Mouse (Mus musculus): ENCODE data around the gene Adgrf5. TPM values are rescaled to one million over a fixed set of nuclear protein-coding genes. Genes with fewer than 3 reads are reported as not detected.
A peak's percentile ranks its signal among the peaks of the same experiment; 100 is the strongest.

Adgrf5 gene
- polyA plus RNA-seq, 1 experiment from 2014 or later: 21.5 TPM

DNA sequence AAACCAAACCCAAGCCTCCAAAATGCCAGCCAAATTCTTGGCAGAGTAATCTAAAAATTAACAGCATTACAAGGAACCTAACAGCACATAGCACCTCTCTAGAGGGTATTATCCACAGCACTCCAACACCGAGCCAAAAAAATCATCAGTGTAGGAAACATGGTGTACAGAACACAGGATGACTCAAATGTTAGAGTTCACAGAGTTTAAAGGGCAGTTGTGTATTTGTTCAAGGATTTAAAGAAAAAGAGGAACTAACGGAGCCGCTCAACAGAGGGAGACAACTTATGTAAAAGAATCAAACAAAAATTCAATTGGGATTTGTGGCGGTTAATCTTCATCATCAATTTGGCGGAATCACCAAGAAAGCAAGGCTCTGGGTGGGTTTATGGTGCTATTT lies 135.3 kb downstream of the Adgrf5 start:
- no peaks in the 10 kb centered on the region for H3K9me3 ChIP-seq (replicated peaks; ENCODE audit: control insufficient read depth, low read length)
- H3K4me1 ChIP-seq (ENCODE audit: control insufficient read depth, insufficient read depth, low read length): no peaks in the 10 kb centered on the region
- no peak overlapping the region for H3K4me2 ChIP-seq (ENCODE audit: low read depth, low read length)
- no peaks in the 10 kb centered on the region for H3K36me3 ChIP-seq (ENCODE audit: control insufficient read depth, insufficient read depth)
- H3K27me3 ChIP-seq (ENCODE audit: control insufficient read depth, insufficient read depth, low read length): no peaks in the 10 kb centered on the region
- WGBS: 82% methylated on average over 5 of the region's 5 CpGs
- no peak overlapping the region for H3K27ac ChIP-seq (ENCODE audit: low read length)
- no peak for ATAC-seq (replicated peaks; ENCODE audit: extremely low read depth, insufficient read depth, low FRiP score)
- no peak overlapping the region for H3K4me3 ChIP-seq (ENCODE audit: low read length)
- no peak overlapping the region for H3K9ac ChIP-seq (ENCODE audit: low read length)

DNA sequence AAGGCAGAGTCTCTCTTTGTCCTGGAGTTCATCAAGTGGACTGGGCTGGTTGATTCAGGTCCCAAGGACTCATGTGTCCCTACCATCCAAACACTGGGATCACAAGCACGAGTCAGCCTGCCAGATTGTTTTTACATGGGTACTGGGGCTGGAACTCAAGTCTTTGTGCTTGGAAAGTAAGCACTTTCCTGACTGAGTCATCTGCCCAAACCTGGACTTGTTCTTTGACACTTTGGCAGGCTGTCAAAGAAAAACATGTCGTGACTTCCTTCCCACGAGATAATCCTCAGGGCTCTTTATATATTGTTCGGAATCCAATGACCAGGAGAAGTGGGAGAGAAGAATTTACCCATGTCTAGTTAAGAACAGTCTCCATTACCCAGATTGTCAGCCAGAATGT lies 137.3 kb downstream of the Adgrf5 start:
- 0 out of 2 replicates have a peak, but pooled peaks have one; percentile 28 for ATAC-seq (replicated peaks; ENCODE audit: extremely low read depth, insufficient read depth, low FRiP score)
- no peaks in the 10 kb centered on the region for H3K36me3 ChIP-seq (ENCODE audit: control insufficient read depth, insufficient read depth)
- H3K4me2 ChIP-seq (ENCODE audit: low read depth, low read length): no peak overlapping the region
- H3K9ac ChIP-seq (ENCODE audit: low read length): no peak overlapping the region
- no peak overlapping the region for H3K27ac ChIP-seq (ENCODE audit: low read length)
- no peaks in the 10 kb centered on the region for H3K9me3 ChIP-seq (replicated peaks; ENCODE audit: control insufficient read depth, low read length)
- no peaks in the 10 kb centered on the region for H3K27me3 ChIP-seq (ENCODE audit: control insufficient read depth, insufficient read depth, low read length)
- 30% methylated on average over 4 of the region's 4 CpGs for WGBS
- H3K4me1 ChIP-seq (ENCODE audit: control insufficient read depth, insufficient read depth, low read length): no peaks in the 10 kb centered on the region
- no peak overlapping the region for H3K4me3 ChIP-seq (ENCODE audit: low read length)

- Histone ChIP-seq H3K27ac (ENCODE audit: low read length) (no peak overlapping the region), H3K36me3 (ENCODE audit: control insufficient read depth, insufficient read depth) (no peaks in the 10 kb centered on the region), H3K9me3 (replicated peaks; ENCODE audit: control insufficient read depth, low read length) (no peaks in the 10 kb centered on the region), H3K4me3 (ENCODE audit: low read length) (no peak overlapping the region), H3K27me3 (ENCODE audit: control insufficient read depth, insufficient read depth, low read length) (no peaks in the 10 kb centered on the region), H3K4me2 (ENCODE audit: low read depth, low read length) (no peak overlapping the region), H3K4me1 (ENCODE audit: control insufficient read depth, insufficient read depth, low read length) (no peaks in the 10 kb centered on the region), H3K9ac (ENCODE audit: low read length) (no peak overlapping the region)
- ATAC-seq (replicated peaks; ENCODE audit: extremely low read depth, insufficient read depth, low FRiP score): no peak
- WGBS: 78% methylated on average over 1 of the region's 1 CpGs
Measured at GRCm38 (mm10) chr17:43500513-43500912, 140.3 kb downstream of the Adgrf5 start.

- Histone ChIP-seq H3K9ac (ENCODE audit: low read length) (no peak overlapping the region), H3K4me2 (ENCODE audit: low read depth, low read length) (no peak overlapping the region), H3K27me3 (ENCODE audit: control insufficient read depth, insufficient read depth, low read length) (no peaks in the 10 kb centered on the region), H3K4me1 (ENCODE audit: control insufficient read depth, insufficient read depth, low read length) (no peaks in the 10 kb centered on the region), H3K9me3 (replicated peaks; ENCODE audit: control insufficient read depth, low read length) (no peaks in the 10 kb centered on the region), H3K4me3 (ENCODE audit: low read length) (no peak overlapping the region), H3K27ac (ENCODE audit: low read length) (no peak overlapping the region), H3K36me3 (ENCODE audit: control insufficient read depth, insufficient read depth) (no peaks in the 10 kb centered on the region)
- WGBS: 53% methylated on average over 3 of the region's 3 CpGs
- ATAC-seq (replicated peaks; ENCODE audit: extremely low read depth, insufficient read depth, low FRiP score): no peak
Measured at GRCm38 (mm10) chr17:43501223-43501622, 141.0 kb downstream of the Adgrf5 start.

DNA sequence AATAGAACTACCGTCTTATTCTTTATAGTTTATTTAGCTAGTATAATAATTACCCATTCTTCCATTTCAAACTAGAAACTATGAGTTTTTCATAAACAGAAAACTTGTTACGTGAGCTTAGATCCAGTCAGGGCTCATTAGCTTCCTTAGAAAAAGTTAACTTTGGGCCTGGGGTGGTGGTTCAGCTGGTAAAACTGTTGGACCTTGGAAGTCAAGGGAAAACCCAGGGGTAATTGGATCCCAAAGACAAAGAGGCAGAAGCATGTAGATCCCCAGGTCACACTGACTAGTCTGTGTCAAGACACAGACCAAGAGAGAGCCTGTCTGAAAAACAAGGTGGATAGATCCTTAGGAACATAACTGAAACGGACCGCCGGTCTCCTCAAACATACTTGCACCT lies 141.4 kb downstream of the Adgrf5 start:
- Histone ChIP-seq H3K36me3 (ENCODE audit: control insufficient read depth, insufficient read depth) (no peaks in the 10 kb centered on the region), H3K27ac (ENCODE audit: low read length) (no peak overlapping the region), H3K4me2 (ENCODE audit: low read depth, low read length) (no peak overlapping the region), H3K4me1 (ENCODE audit: control insufficient read depth, insufficient read depth, low read length) (no peaks in the 10 kb centered on the region), H3K4me3 (ENCODE audit: low read length) (no peak overlapping the region), H3K9ac (ENCODE audit: low read length) (no peak overlapping the region), H3K9me3 (replicated peaks; ENCODE audit: control insufficient read depth, low read length) (no peaks in the 10 kb centered on the region), H3K27me3 (ENCODE audit: control insufficient read depth, insufficient read depth, low read length) (no peaks in the 10 kb centered on the region)
- no peak for ATAC-seq (replicated peaks; ENCODE audit: extremely low read depth, insufficient read depth, low FRiP score)
- WGBS: 83% methylated on average over 5 of the region's 5 CpGs

GRCm38 (mm10) chr17:43502592-43502991 lies 142.3 kb downstream of the Adgrf5 start, which contains the start of gene Mep1a:
Gene Mep1a, minus strand, starts transcription at chr17:43502812.
- Histone ChIP-seq H3K4me3 (ENCODE audit: low read length) (no peak within 1 kb of the TSS), H3K27ac (ENCODE audit: low read length) (no peak within 1 kb of the TSS), H3K9me3 (replicated peaks; ENCODE audit: control insufficient read depth, low read length) (no peaks in the 10 kb centered on the region), H3K9ac (ENCODE audit: low read length) (no peak within 1 kb of the TSS), H3K36me3 (ENCODE audit: control insufficient read depth, insufficient read depth) (no peaks in the 10 kb centered on the region), H3K4me1 (ENCODE audit: control insufficient read depth, insufficient read depth, low read length) (no peaks in the 10 kb centered on the region), H3K27me3 (ENCODE audit: control insufficient read depth, insufficient read depth, low read length) (no peaks in the 10 kb centered on the region), H3K4me2 (ENCODE audit: low read depth, low read length) (no peak within 1 kb of the TSS)
- ATAC-seq (replicated peaks; ENCODE audit: extremely low read depth, insufficient read depth, low FRiP score): no peak
- 92% methylated on average over 9 of the region's 9 CpGs for WGBS

GRCm38 (mm10) chr17:43503861-43504593 lies 143.8 kb downstream of the Adgrf5 start:
- ATAC-seq (replicated peaks; ENCODE audit: extremely low read depth, insufficient read depth, low FRiP score): no peak

GRCm38 (mm10) chr17:43504594-43504934 lies 144.3 kb downstream of the Adgrf5 start:
- Histone ChIP-seq H3K36me3 (ENCODE audit: control insufficient read depth, insufficient read depth) (no peaks in the 10 kb centered on the region), H3K4me2 (ENCODE audit: low read depth, low read length) (no peak overlapping the region), H3K4me1 (ENCODE audit: control insufficient read depth, insufficient read depth, low read length) (no peaks in the 10 kb centered on the region), H3K9me3 (replicated peaks; ENCODE audit: control insufficient read depth, low read length) (no peaks in the 10 kb centered on the region), H3K4me3 (ENCODE audit: low read length) (no peak overlapping the region), H3K9ac (ENCODE audit: low read length) (no peak overlapping the region), H3K27me3 (ENCODE audit: control insufficient read depth, insufficient read depth, low read length) (no peaks in the 10 kb centered on the region), H3K27ac (ENCODE audit: low read length) (no peak overlapping the region)
- 53% methylated on average over 6 of the region's 6 CpGs for WGBS
- ATAC-seq (replicated peaks; ENCODE audit: extremely low read depth, insufficient read depth, low FRiP score): no peak

More at GRCm38 (mm10) chr17:43503861-43504593, 143.8 kb downstream of the Adgrf5 start:
- no peaks in the 10 kb centered on the region for H3K9me3 ChIP-seq (replicated peaks; ENCODE audit: control insufficient read depth, low read length)
- no peak overlapping the region for H3K27ac ChIP-seq (ENCODE audit: low read length)
- 47% methylated on average over 4 of the region's 4 CpGs for WGBS
- no peak overlapping the region for H3K4me3 ChIP-seq (ENCODE audit: low read length)
- no peak overlapping the region for H3K4me2 ChIP-seq (ENCODE audit: low read depth, low read length)
- H3K27me3 ChIP-seq (ENCODE audit: control insufficient read depth, insufficient read depth, low read length): no peaks in the 10 kb centered on the region
- H3K9ac ChIP-seq (ENCODE audit: low read length): no peak overlapping the region
- no peaks in the 10 kb centered on the region for H3K4me1 ChIP-seq (ENCODE audit: control insufficient read depth, insufficient read depth, low read length)
- no peaks in the 10 kb centered on the region for H3K36me3 ChIP-seq (ENCODE audit: control insufficient read depth, insufficient read depth)

Measured in heart, embryonic 16.5 days (tissue).